Mouse (Mus musculus) midbrain, embryonic 10.5 days (tissue): ENCODE data around the gene Azin2. TPM values are rescaled to one million over a fixed set of nuclear protein-coding genes. Genes with fewer than 3 reads are reported as not detected.

Experiments
- DNase-seq: peaks from one replicate; pipeline ENCODE4 v3.0.0-alpha.2; 2017; ENCODE audit warnings: low spot score
- H3K27ac ChIP-seq: fragments of 300-500 bp; sonication (generic); replicated peaks from 2 replicates; pipeline ENCODE4 v1.5.1; 2016; ENCODE audit warnings: mild to moderate bottlenecking
- H3K27me3 ChIP-seq: fragments of 300-500 bp; sonication (generic); 2 replicates; pipeline ENCODE4 v1.6.1; 2016; ENCODE audit warnings: low read depth, mild to moderate bottlenecking; ENCODE audit not compliant: poor library complexity, severe bottlenecking
- H3K36me3 ChIP-seq: fragments of 300-500 bp; sonication (generic); 2 replicates; pipeline ENCODE4 v1.6.1; 2016; ENCODE audit warnings: mild to moderate bottlenecking, moderate library complexity
- H3K4me1 ChIP-seq: fragments of 300-500 bp; sonication (generic); 2 replicates; pipeline ENCODE4 v1.6.1; 2016
- H3K4me3 ChIP-seq: fragments of 300-500 bp; sonication (generic); 2 replicates; pipeline ENCODE4 v1.5.1; 2016; ENCODE audit warnings: mild to moderate bottlenecking, moderate library complexity
- H3K9me3 ChIP-seq: fragments of 300-500 bp; sonication (generic); replicated peaks from 2 replicates; pipeline ENCODE4 v1.6.1; 2016; ENCODE audit warnings: mild to moderate bottlenecking
- WGBS: fragments of 180-500 bp; shearing (Covaris S2); methylation state at CpG from one replicate; pipeline ENCODE4 v1.1.7; 2016; 5-methylcytosine and 5-hydroxymethylcytosine counted together
- polyA plus RNA-seq: library from polyadenylated mRNA; unstranded; fragments of >200 nt; fragmentation: Nextera tagmentation; extraction: Ambion mirVana; gene quantifications from 2 replicates; pipeline ENCODE4 v1.2.1, GENCODE M21; 2016

The Azin2 gene
- polyA plus RNA-seq, 1 experiment from 2014 or later, result 11.1 TPM

DNA sequence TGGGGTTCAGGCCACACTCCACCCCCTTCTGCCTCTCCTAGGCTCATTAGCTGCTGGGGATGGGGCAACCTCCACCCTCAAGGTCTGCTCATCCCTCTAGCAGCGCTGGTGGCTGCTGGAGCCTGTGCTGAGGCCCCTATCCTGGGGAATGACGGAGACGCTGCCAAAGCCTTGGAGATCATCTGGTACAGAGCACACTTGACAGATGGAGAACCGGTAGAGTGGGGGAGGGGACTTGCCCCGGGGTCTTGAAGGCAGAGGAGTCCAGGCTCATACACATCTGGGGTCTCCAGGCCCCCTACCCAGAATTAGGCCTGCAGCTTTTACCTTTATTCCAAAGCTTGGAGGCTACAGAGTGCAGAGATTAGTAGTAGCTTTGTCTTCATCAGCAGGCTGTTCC is 75.7 kb downstream of the Azin2 start:
- peak overlapping the region; percentile 59; the same call in 1 of the 2 replicates for H3K27ac ChIP-seq
- H3K36me3 ChIP-seq, result peaks cover 4% of the 10 kb centered on the region; the same call in 1 of the 2 replicates
- no peak for DNase-seq
- H3K27me3 ChIP-seq, result peaks cover 40% of the 10 kb centered on the region
- peaks cover 48% of the 10 kb centered on the region for H3K4me1 ChIP-seq
- H3K9me3 ChIP-seq, result no peaks in the 10 kb centered on the region
- WGBS, result 61% methylated on average over 5 of the region's 5 CpGs
- H3K4me3 ChIP-seq, result no peak overlapping the region

DNA sequence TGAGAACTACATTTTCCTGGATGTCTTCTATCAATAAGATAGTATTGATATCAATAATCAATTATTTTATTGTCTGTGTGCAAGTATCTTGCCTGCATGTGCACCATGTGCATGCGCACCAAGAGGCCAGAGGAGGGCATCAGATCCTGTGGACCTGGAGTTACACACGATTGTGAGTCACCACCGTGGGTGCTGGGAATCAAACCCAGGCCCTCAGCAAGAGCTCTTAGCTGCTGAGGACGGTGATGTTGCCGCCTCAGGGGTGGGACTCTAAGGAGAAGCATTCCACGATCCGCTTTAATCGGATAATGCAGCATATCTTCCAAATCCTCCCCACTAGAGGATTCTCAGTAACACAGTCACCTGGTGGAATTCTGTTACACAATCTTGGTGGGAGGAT is 76.7 kb downstream of the Azin2 start:
- 96% methylated on average over 8 of the region's 8 CpGs for WGBS
- H3K4me3 ChIP-seq, result peak overlapping the region; percentile 16; the same call in 1 of the 2 replicates

GRCm38 (mm10) chr4:128884711-128885095 is 77.5 kb downstream of the Azin2 start:
- 62% methylated on average over 5 of the region's 5 CpGs for WGBS
- Histone ChIP-seq H3K27ac (peak overlapping the region; percentile 83), H3K36me3 (peaks cover 4% of the 10 kb centered on the region; the same call in 1 of the 2 replicates), H3K27me3 (peaks cover 43% of the 10 kb centered on the region), H3K9me3 (peaks cover 6% of the 10 kb centered on the region), H3K4me3 (peak overlapping the region; percentile 88), H3K4me1 (peaks cover 48% of the 10 kb centered on the region)
- DNase-seq, result no peak

More for the DNA sequence above, 76.7 kb downstream of the Azin2 start:
- peaks cover 42% of the 10 kb centered on the region for H3K27me3 ChIP-seq
- H3K36me3 ChIP-seq, result peaks cover 4% of the 10 kb centered on the region; the same call in 1 of the 2 replicates
- H3K4me1 ChIP-seq, result peaks cover 48% of the 10 kb centered on the region
- no peak overlapping the region for H3K27ac ChIP-seq
- H3K9me3 ChIP-seq, result peaks cover 6% of the 10 kb centered on the region
- no peak for DNase-seq

DNA sequence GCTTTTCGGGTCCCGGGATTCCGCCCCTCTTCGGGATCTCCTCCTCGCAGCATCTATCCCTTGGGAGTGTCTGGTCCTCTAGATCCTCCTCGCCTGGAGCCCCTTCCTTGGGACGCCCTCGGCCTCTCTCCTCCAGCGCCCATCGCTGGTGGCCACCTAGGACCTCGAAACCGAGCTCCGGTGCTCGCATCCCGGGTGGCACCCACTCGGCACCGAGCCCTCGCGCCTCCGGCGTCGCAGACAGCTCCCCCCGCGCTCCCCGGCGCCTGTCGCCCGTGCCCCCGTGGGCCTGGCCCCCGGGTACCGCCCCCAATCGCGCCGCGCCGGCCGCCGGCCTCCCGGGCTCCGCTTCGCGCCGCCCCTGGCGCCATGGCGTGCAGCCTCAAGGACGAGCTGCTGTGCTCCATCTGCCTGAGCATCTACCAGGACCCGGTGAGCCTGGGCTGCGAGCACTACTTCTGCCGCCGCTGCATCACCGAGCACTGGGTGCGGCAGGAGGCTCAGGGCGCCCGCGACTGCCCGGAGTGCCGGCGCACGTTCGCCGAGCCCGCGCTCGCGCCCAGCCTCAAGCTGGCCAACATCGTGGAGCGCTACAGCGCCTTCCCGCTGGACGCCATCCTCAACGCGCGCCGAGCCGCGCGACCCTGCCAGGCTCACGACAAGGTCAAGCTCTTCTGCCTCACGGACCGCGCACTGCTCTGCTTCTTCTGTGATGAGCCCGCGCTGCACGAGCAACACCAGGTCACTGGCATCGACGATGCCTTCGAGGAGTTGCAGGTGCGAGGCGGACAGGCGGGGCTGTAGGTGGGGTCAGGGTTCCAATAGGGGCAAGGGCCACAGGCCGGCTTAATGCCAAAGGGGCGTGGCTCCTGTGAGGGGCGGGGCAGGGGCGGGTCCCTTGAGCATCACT is 78.2 kb downstream of the Azin2 start:
- Histone ChIP-seq H3K4me3 (peak overlapping the region; percentile 88), H3K27me3 (peaks cover 49% of the 10 kb centered on the region), H3K4me1 (peaks cover 55% of the 10 kb centered on the region), H3K36me3 (peaks cover 4% of the 10 kb centered on the region; the same call in 1 of the 2 replicates), H3K9me3 (peaks cover 6% of the 10 kb centered on the region), H3K27ac (peak overlapping the region; percentile 83)
- DNase-seq, result peak; percentile 75
- WGBS, result under 1% methylated on average over 94 of the region's 94 CpGs

- Histone ChIP-seq H3K36me3 (peaks cover 4% of the 10 kb centered on the region; the same call in 1 of the 2 replicates), H3K27me3 (peaks cover 49% of the 10 kb centered on the region), H3K9me3 (peaks cover 6% of the 10 kb centered on the region), H3K27ac (peak within 1 kb of the TSS; percentile 83), H3K4me1 (peaks cover 60% of the 10 kb centered on the region), H3K4me3 (peak within 1 kb of the TSS; percentile 88)
- WGBS, result under 1% methylated on average over 29 of the region's 37 CpGs
- peak; percentile 75 for DNase-seq
Measured at GRCm38 (mm10) chr4:128883379-128883781, 78.9 kb downstream of the Azin2 start, which contains the start of gene Trim62. TSS of gene Trim62 (plus strand) at chr4:128883580.

Other genes starting within 250 kb of the Azin2 start
- 0.10 and 0.24 TPM in 2 replicates for gene A3galt2, start 207.1 kb downstream of the Azin2 start, polyA plus RNA-seq
- gene Zfp362, start 156.4 kb downstream of the Azin2 start, polyA plus RNA-seq, result 36.5 and 37.9 TPM in 2 replicates
- gene Trim62, start 78.9 kb downstream of the Azin2 start, polyA plus RNA-seq, result 7.6 and 10.0 TPM in 2 replicates
- gene Ak2, start 29.5 kb upstream of the Azin2 start, polyA plus RNA-seq, result 187 and 205 TPM in 2 replicates
- gene Rnf19b, start 95.8 kb upstream of the Azin2 start, polyA plus RNA-seq, result 7.1 and 9.0 TPM in 2 replicates
- 1.0 and 2.1 TPM in 2 replicates for gene Tmem54, start 143.1 kb upstream of the Azin2 start, polyA plus RNA-seq
- 1.4 and 2.4 TPM in 2 replicates for gene Hpca, start 159.6 kb upstream of the Azin2 start, polyA plus RNA-seq
- 0.50 and 0.78 TPM in 2 replicates for gene Fndc5, start 174.6 kb upstream of the Azin2 start, polyA plus RNA-seq
- 28.2 and 28.8 TPM in 2 replicates for gene S100pbp, start 227.3 kb upstream of the Azin2 start, polyA plus RNA-seq
- gene Yars, start 227.3 kb upstream of the Azin2 start, polyA plus RNA-seq, result 107 and 111 TPM in 2 replicates